Mouse (Mus musculus): ENCODE data around the gene Jmjd8. TPM values are rescaled to one million over a fixed set of nuclear protein-coding genes. Genes with fewer than 3 reads are reported as not detected.

Gene Jmjd8
- polyA plus RNA-seq, 1 experiment from 2014 or later: 50.7 TPM

Small RNA genes within 50 kb of the gene (microRNA-seq; reads per million reads assigned to microRNA genes)
- 0.76 reads per million for gene Mir3082
- gene Mir6966: 0.76 reads per million

Other genes with a start within 250 kb of the Jmjd8 start
- 36.8 and 43.1 TPM in 2 replicates for gene Lmf1, start 249.8 kb upstream of the Jmjd8 start, polyA plus RNA-seq (2016; fragmentation: Nextera tagmentation; extraction: Ambion mirVana)
- gene Gng13, start 111.7 kb upstream of the Jmjd8 start, polyA plus RNA-seq (2016; fragmentation: Nextera tagmentation; extraction: Ambion mirVana): 2.2 and 4.6 TPM in 2 replicates
- gene Chtf18, start 101.4 kb upstream of the Jmjd8 start, polyA plus RNA-seq (2016; fragmentation: Nextera tagmentation; extraction: Ambion mirVana): 34.5 and 46.4 TPM in 2 replicates
- 18.1 and 19.8 TPM in 2 replicates for gene Rpusd1, start 101.2 kb upstream of the Jmjd8 start, polyA plus RNA-seq (2016; fragmentation: Nextera tagmentation; extraction: Ambion mirVana)
- gene Mslnl, start 92.8 kb upstream of the Jmjd8 start, polyA plus RNA-seq (2016; fragmentation: Nextera tagmentation; extraction: Ambion mirVana): not detected in 2 replicates
- gene Msln, start 74.5 kb upstream of the Jmjd8 start, polyA plus RNA-seq (2016; fragmentation: Nextera tagmentation; extraction: Ambion mirVana): 0.98 and 2.8 TPM in 2 replicates
- gene Narfl, start 55.1 kb upstream of the Jmjd8 start, polyA plus RNA-seq (2016; fragmentation: Nextera tagmentation; extraction: Ambion mirVana): 33.5 and 36.0 TPM in 2 replicates
- gene Haghl, start 43.2 kb upstream of the Jmjd8 start, polyA plus RNA-seq (2016; fragmentation: Nextera tagmentation; extraction: Ambion mirVana): 58.0 and 63.8 TPM in 2 replicates
- gene Ccdc78, start 42.3 kb upstream of the Jmjd8 start, polyA plus RNA-seq (2016; fragmentation: Nextera tagmentation; extraction: Ambion mirVana): 0.18 and 0.37 TPM in 2 replicates
- gene Fam173a, start 36.0 kb upstream of the Jmjd8 start, polyA plus RNA-seq (2016; fragmentation: Nextera tagmentation; extraction: Ambion mirVana): 74.5 and 74.9 TPM in 2 replicates
- gene AC134908.4, start 33.2 kb upstream of the Jmjd8 start, polyA plus RNA-seq (2016; fragmentation: Nextera tagmentation; extraction: Ambion mirVana): 0.99 TPM in 1 of 2 replicates, not detected in the other
- 44.3 and 48.0 TPM in 2 replicates for gene Metrn, start 31.7 kb upstream of the Jmjd8 start, polyA plus RNA-seq (2016; fragmentation: Nextera tagmentation; extraction: Ambion mirVana)
- gene Fbxl16, start 19.8 kb upstream of the Jmjd8 start, polyA plus RNA-seq (2016; fragmentation: Nextera tagmentation; extraction: Ambion mirVana): 0.62 and 1.2 TPM in 2 replicates
- gene Wdr24, start 5.2 kb upstream of the Jmjd8 start, polyA plus RNA-seq (2016; fragmentation: Nextera tagmentation; extraction: Ambion mirVana): 21.6 and 23.0 TPM in 2 replicates
- gene Stub1, start 4.5 kb downstream of the Jmjd8 start, polyA plus RNA-seq (2016; fragmentation: Nextera tagmentation; extraction: Ambion mirVana): 343 and 404 TPM in 2 replicates
- gene Rhbdl1, start 8.4 kb downstream of the Jmjd8 start, polyA plus RNA-seq (2016; fragmentation: Nextera tagmentation; extraction: Ambion mirVana): 2.3 and 4.0 TPM in 2 replicates
- 2.1 and 3.0 TPM in 2 replicates for gene Gm20683, start 12.9 kb downstream of the Jmjd8 start, polyA plus RNA-seq (2016; fragmentation: Nextera tagmentation; extraction: Ambion mirVana)
- gene Rhot2, start 16.0 kb downstream of the Jmjd8 start, polyA plus RNA-seq (2016; fragmentation: Nextera tagmentation; extraction: Ambion mirVana): 29.0 and 29.8 TPM in 2 replicates
- 22.4 and 31.7 TPM in 2 replicates for gene Wdr90, start 32.6 kb downstream of the Jmjd8 start, polyA plus RNA-seq (2016; fragmentation: Nextera tagmentation; extraction: Ambion mirVana)
- 133 and 201 TPM in 2 replicates for gene Mcrip2, start 39.9 kb downstream of the Jmjd8 start, polyA plus RNA-seq (2016; fragmentation: Nextera tagmentation; extraction: Ambion mirVana)
- gene Mettl26, start 46.2 kb downstream of the Jmjd8 start, polyA plus RNA-seq (2016; fragmentation: Nextera tagmentation; extraction: Ambion mirVana): 46.7 and 55.4 TPM in 2 replicates
- 0.96 and 3.8 TPM in 2 replicates for gene Wfikkn1, start 52.0 kb downstream of the Jmjd8 start, polyA plus RNA-seq (2016; fragmentation: Nextera tagmentation; extraction: Ambion mirVana)
- 22.2 and 24.4 TPM in 2 replicates for gene Rab40c, start 90.9 kb downstream of the Jmjd8 start, polyA plus RNA-seq (2016; fragmentation: Nextera tagmentation; extraction: Ambion mirVana)
- gene Pigq, start 116.1 kb downstream of the Jmjd8 start, polyA plus RNA-seq (2016; fragmentation: Nextera tagmentation; extraction: Ambion mirVana): 71.8 and 90.0 TPM in 2 replicates
- 0.15 and 0.85 TPM in 2 replicates for gene Nhlrc4, start 116.1 kb downstream of the Jmjd8 start, polyA plus RNA-seq (2016; fragmentation: Nextera tagmentation; extraction: Ambion mirVana)
- gene A930017K11Rik, start 123.7 kb downstream of the Jmjd8 start, polyA plus RNA-seq (2016; fragmentation: Nextera tagmentation; extraction: Ambion mirVana): 0.20 and 0.55 TPM in 2 replicates
- gene Capn15, start 156.9 kb downstream of the Jmjd8 start, polyA plus RNA-seq (2016; fragmentation: Nextera tagmentation; extraction: Ambion mirVana): 20.1 and 21.4 TPM in 2 replicates
- gene Rab11fip3, start 240.7 kb downstream of the Jmjd8 start, polyA plus RNA-seq (2016; fragmentation: Nextera tagmentation; extraction: Ambion mirVana): 12.3 and 16.6 TPM in 2 replicates

Data from heart, embryonic 10.5 days (tissue).